Mouse (Mus musculus): ENCODE results near the gene Kdm1a. TPM values are rescaled to one million over a fixed set of nuclear protein-coding genes. Genes with fewer than 3 reads are reported as not detected.

Kdm1a gene
- polyA plus RNA-seq, 1 experiment from 2014 or later = 111 TPM

DNA sequence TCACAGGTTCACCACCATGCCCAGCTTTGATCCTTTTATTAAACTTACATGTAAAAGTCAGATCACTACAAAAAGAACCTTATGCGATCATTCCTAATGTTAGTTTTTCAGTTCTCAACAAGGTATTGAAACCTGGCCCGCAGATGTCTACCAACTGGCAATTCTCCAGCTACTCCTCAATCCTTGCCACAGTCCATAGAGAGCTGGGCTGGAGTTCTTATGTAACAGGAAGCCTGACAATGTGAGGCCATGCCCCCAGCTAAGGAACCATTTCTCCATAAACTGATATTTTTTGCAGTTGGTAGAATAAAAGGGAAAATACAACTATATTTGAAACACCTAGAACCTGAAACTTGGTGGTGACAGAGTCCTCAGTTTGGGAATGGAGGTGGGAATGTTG lies 42.8 kb downstream of the Kdm1a start:
- no peaks in the 10 kb centered on the region for H3K27me3 ChIP-seq
- no peak overlapping the region for H3K9ac ChIP-seq
- H3K9me3 ChIP-seq = no peaks in the 10 kb centered on the region
- no peak overlapping the region for H3K27ac ChIP-seq
- peaks cover 89% of the 10 kb centered on the region for H3K36me3 ChIP-seq (replicated peaks)
- no peak overlapping the region for H3K4me2 ChIP-seq
- no peak overlapping the region for H3K4me3 ChIP-seq (replicated peaks)
- no peak for ATAC-seq (ENCODE audit: low FRiP score)
- H3K4me1 ChIP-seq = no peaks in the 10 kb centered on the region
- 95% methylated on average over 2 of the region's 2 CpGs for WGBS

- H3K9ac ChIP-seq = no peak overlapping the region
- H3K4me2 ChIP-seq = no peak overlapping the region
- H3K27me3 ChIP-seq = no peaks in the 10 kb centered on the region
- H3K4me3 ChIP-seq (replicated peaks) = no peak overlapping the region
- no peak overlapping the region for H3K27ac ChIP-seq
- ATAC-seq (ENCODE audit: low FRiP score) = no peak
- H3K36me3 ChIP-seq (replicated peaks) = peaks cover 87% of the 10 kb centered on the region
- 95% methylated on average over 2 of the region's 2 CpGs for WGBS
- H3K9me3 ChIP-seq = no peaks in the 10 kb centered on the region
- H3K4me1 ChIP-seq = no peaks in the 10 kb centered on the region
Measured at GRCm38 (mm10) chr4:136557638-136558037, 44.9 kb downstream of the Kdm1a start.

GRCm38 (mm10) chr4:136553108-136553507 lies 49.4 kb downstream of the Kdm1a start:
- H3K4me1 ChIP-seq = peaks cover 9% of the 10 kb centered on the region; the same call in 1 of the 2 replicates
- no peak overlapping the region for H3K9ac ChIP-seq
- 70% methylated on average over 1 of the region's 1 CpGs for WGBS
- H3K27ac ChIP-seq = no peak overlapping the region
- no peak overlapping the region for H3K4me2 ChIP-seq
- no peak for ATAC-seq (ENCODE audit: low FRiP score)
- H3K9me3 ChIP-seq = no peaks in the 10 kb centered on the region
- H3K36me3 ChIP-seq (replicated peaks) = peaks cover 91% of the 10 kb centered on the region
- no peaks in the 10 kb centered on the region for H3K27me3 ChIP-seq
- H3K4me3 ChIP-seq (replicated peaks) = no peak overlapping the region

- Histone ChIP-seq H3K9ac (no peak overlapping the region), H3K27ac (peak overlapping the region; percentile 63), H3K27me3 (no peaks in the 10 kb centered on the region), H3K4me3 (replicated peaks) (no peak overlapping the region), H3K4me2 (no peak overlapping the region), H3K4me1 (peaks cover 11% of the 10 kb centered on the region; the same call in 1 of the 2 replicates), H3K36me3 (replicated peaks) (peaks cover 93% of the 10 kb centered on the region), H3K9me3 (no peaks in the 10 kb centered on the region)
- ATAC-seq (ENCODE audit: low FRiP score) = 0 out of 2 replicates have a peak, but pooled peaks have one; percentile 27
- 19% methylated on average over 1 of the region's 1 CpGs for WGBS
Measured at GRCm38 (mm10) chr4:136548381-136548801, 54.1 kb downstream of the Kdm1a start.

GRCm38 (mm10) chr4:136547721-136548120 lies 54.8 kb downstream of the Kdm1a start:
- Histone ChIP-seq H3K4me3 (replicated peaks) (no peak overlapping the region), H3K27me3 (no peaks in the 10 kb centered on the region), H3K4me2 (no peak overlapping the region), H3K9ac (no peak overlapping the region), H3K4me1 (peaks cover 11% of the 10 kb centered on the region; the same call in 1 of the 2 replicates), H3K36me3 (replicated peaks) (peaks cover 93% of the 10 kb centered on the region), H3K9me3 (no peaks in the 10 kb centered on the region), H3K27ac (no peak overlapping the region)
- WGBS = 89% methylated on average over 1 of the region's 1 CpGs
- no peak for ATAC-seq (ENCODE audit: low FRiP score)

GRCm38 (mm10) chr4:136546279-136547045 lies 56.1 kb downstream of the Kdm1a start:
- H3K9ac ChIP-seq = no peak overlapping the region
- H3K27me3 ChIP-seq = no peaks in the 10 kb centered on the region
- no peak overlapping the region for H3K4me2 ChIP-seq
- no peak for ATAC-seq (ENCODE audit: low FRiP score)
- H3K4me3 ChIP-seq (replicated peaks) = no peak overlapping the region
- H3K27ac ChIP-seq = no peak overlapping the region
- WGBS = 86% methylated on average over 3 of the region's 3 CpGs
- no peaks in the 10 kb centered on the region for H3K9me3 ChIP-seq
- H3K36me3 ChIP-seq (replicated peaks) = peaks cover 92% of the 10 kb centered on the region
- H3K4me1 ChIP-seq = peaks cover 11% of the 10 kb centered on the region; the same call in 1 of the 2 replicates

DNA sequence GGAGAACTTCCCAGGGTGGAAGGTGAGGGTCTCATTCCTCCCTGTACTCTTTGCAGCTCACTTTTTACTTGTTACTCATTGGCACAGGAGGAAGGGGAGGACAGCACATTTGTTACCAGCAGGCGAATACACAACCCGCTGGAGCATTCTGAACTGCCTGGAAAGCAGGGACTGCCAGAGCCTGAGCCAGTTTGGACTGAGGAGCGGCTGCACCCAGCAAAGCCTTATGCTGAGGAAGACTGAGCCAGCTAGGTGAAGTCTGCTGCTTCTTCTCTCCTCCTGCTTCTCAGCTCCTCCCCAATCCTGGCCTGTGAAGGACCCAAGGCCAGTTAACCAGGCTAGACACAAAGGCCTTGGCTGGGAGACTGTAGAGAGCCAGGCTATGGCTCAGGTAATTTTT lies 57.4 kb downstream of the Kdm1a start:
- H3K27ac ChIP-seq = 0 out of 2 replicates have a peak overlapping the region, but pooled peaks have one; percentile 3
- no peaks in the 10 kb centered on the region for H3K9me3 ChIP-seq
- WGBS = 89% methylated on average over 3 of the region's 3 CpGs
- no peak for ATAC-seq (ENCODE audit: low FRiP score)
- H3K27me3 ChIP-seq = no peaks in the 10 kb centered on the region
- H3K4me2 ChIP-seq = no peak overlapping the region
- no peak overlapping the region for H3K4me3 ChIP-seq (replicated peaks)
- no peak overlapping the region for H3K9ac ChIP-seq
- peaks cover 89% of the 10 kb centered on the region for H3K36me3 ChIP-seq (replicated peaks)
- H3K4me1 ChIP-seq = peaks cover 11% of the 10 kb centered on the region; the same call in 1 of the 2 replicates

- 21% methylated on average over 4 of the region's 4 CpGs for WGBS
- Histone ChIP-seq H3K36me3 (replicated peaks) (0 out of 2 replicates have a peak, but pooled peaks cover 18% of the 10 kb centered on the region), H3K27me3 (no peaks in the 10 kb centered on the region), H3K9me3 (no peaks in the 10 kb centered on the region), H3K4me1 (no peaks in the 10 kb centered on the region), H3K9ac (no peak overlapping the region), H3K4me2 (no peak overlapping the region), H3K4me3 (replicated peaks) (no peak overlapping the region), H3K27ac (no peak overlapping the region)
- ATAC-seq (ENCODE audit: low FRiP score) = no peak
Measured at GRCm38 (mm10) chr4:136526412-136526811, 76.1 kb downstream of the Kdm1a start.

DNA sequence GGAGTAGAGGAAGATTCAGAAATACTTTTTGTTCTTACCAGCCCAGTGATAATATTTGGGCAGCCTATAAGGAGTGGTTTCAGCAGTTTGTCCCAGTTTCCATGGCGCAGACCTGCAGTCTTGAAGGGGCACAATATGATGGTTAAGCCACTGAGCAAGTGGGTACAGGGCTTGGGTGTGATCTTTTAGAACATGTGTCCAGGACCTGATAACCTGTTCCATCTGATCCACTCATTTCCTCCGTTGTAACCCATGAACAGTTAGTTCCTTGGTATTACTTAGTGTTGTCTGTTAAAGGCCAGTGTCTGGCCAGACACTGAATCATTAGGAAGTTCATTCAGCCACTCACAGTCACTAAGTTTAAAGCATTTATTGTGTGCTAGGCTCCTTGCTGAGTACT lies 78.2 kb downstream of the Kdm1a start:
- no peak for ATAC-seq (ENCODE audit: low FRiP score)
- 0 out of 2 replicates have a peak, but pooled peaks cover 16% of the 10 kb centered on the region for H3K36me3 ChIP-seq (replicated peaks)
- H3K4me2 ChIP-seq = no peak overlapping the region
- H3K9ac ChIP-seq = no peak overlapping the region
- 84% methylated on average over 2 of the region's 2 CpGs for WGBS
- no peaks in the 10 kb centered on the region for H3K4me1 ChIP-seq
- no peaks in the 10 kb centered on the region for H3K9me3 ChIP-seq
- no peak overlapping the region for H3K27ac ChIP-seq
- no peak overlapping the region for H3K4me3 ChIP-seq (replicated peaks)
- H3K27me3 ChIP-seq = no peaks in the 10 kb centered on the region

- Histone ChIP-seq H3K27me3 (no peaks in the 10 kb centered on the region), H3K9ac (no peak overlapping the region), H3K4me1 (no peaks in the 10 kb centered on the region), H3K27ac (no peak overlapping the region), H3K4me2 (no peak overlapping the region), H3K9me3 (no peaks in the 10 kb centered on the region), H3K4me3 (replicated peaks) (no peak overlapping the region), H3K36me3 (replicated peaks) (0 out of 2 replicates have a peak, but pooled peaks cover 12% of the 10 kb centered on the region)
- 70% methylated on average over 5 of the region's 5 CpGs for WGBS
- ATAC-seq (ENCODE audit: low FRiP score) = no peak
Measured at GRCm38 (mm10) chr4:136521898-136522297, 80.6 kb downstream of the Kdm1a start.

DNA sequence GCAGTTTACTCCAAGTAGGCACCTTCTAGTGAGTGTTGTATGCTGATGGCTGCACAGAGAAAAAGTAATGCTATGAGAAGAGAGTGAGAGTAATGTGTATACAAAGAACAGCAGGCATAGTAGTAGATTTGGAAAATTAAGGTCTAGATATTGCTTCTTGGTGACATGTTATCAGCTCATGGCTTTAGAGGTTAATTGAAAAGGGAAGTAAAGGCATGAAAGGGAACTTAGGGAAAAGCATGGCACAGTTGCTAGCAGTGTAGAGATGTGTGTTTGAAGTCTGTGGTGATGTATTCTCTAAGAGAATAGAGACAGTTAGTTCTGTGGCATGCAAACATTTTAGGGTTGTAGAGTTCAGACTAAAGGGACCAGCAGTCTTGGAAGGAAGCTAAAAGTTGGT lies 82.7 kb downstream of the Kdm1a start:
- H3K36me3 ChIP-seq (replicated peaks) = 0 out of 2 replicates have a peak, but pooled peaks cover 12% of the 10 kb centered on the region

DNA sequence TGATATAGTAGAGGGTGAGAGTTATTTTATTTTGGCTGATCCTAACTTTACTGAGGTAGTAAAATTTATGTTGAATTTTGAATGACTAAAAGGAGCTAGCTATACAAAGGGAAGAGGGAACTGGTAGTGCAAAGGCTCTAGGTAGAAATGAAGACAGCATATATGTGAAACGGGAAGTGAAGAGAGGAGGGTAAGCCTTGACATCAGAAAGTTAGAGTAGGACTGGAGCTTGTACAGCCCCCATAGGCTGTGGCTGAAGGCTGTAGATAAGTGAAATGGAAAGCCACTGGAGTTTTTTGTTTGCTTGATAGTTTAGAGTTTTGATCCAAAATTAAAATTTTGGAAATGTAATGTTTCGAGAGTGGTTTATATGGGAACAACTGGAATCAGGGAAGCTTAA lies 83.9 kb downstream of the Kdm1a start:
- H3K27ac ChIP-seq = no peak overlapping the region
- H3K4me1 ChIP-seq = peaks cover 4% of the 10 kb centered on the region; the same call in 1 of the 2 replicates
- 95% methylated on average over 2 of the region's 2 CpGs for WGBS
- 0 out of 2 replicates have a peak, but pooled peaks cover 9% of the 10 kb centered on the region for H3K36me3 ChIP-seq (replicated peaks)
- no peak for ATAC-seq (ENCODE audit: low FRiP score)
- no peak overlapping the region for H3K4me3 ChIP-seq (replicated peaks)
- no peak overlapping the region for H3K9ac ChIP-seq
- H3K27me3 ChIP-seq = no peaks in the 10 kb centered on the region
- H3K4me2 ChIP-seq = no peak overlapping the region
- no peaks in the 10 kb centered on the region for H3K9me3 ChIP-seq

More for the DNA sequence above, 82.7 kb downstream of the Kdm1a start:
- no peaks in the 10 kb centered on the region for H3K9me3 ChIP-seq
- no peak overlapping the region for H3K4me3 ChIP-seq (replicated peaks)
- H3K4me2 ChIP-seq = no peak overlapping the region
- H3K27me3 ChIP-seq = no peaks in the 10 kb centered on the region
- peaks cover 4% of the 10 kb centered on the region; the same call in 1 of the 2 replicates for H3K4me1 ChIP-seq
- no peak overlapping the region for H3K27ac ChIP-seq
- no peak for ATAC-seq (ENCODE audit: low FRiP score)
- no peak overlapping the region for H3K9ac ChIP-seq

DNA sequence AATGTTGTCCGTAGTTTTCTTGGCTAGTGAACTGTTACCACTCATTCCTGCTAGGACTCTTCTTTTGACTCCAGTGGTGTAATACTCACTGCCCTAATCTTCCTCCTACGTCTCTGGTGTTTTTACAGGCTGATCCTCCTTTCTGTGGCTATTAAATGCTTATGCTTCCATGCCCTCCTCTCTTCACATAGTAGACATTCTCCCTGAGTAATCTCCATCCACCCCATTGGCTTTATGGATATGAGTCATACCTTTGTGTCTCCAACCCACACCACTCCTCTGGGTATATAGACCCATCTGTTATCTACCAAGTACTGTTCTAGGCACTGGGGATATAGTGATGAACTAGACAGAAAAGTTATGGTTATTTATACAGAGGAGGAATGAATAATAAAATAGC lies 84.4 kb downstream of the Kdm1a start:
- H3K36me3 ChIP-seq (replicated peaks) = 0 out of 2 replicates have a peak, but pooled peaks cover 9% of the 10 kb centered on the region
- no peak overlapping the region for H3K4me3 ChIP-seq (replicated peaks)

More for the DNA sequence above, 84.4 kb downstream of the Kdm1a start:
- Histone ChIP-seq H3K27ac (no peak overlapping the region), H3K4me1 (peaks cover 4% of the 10 kb centered on the region; the same call in 1 of the 2 replicates), H3K9ac (no peak overlapping the region), H3K9me3 (no peaks in the 10 kb centered on the region), H3K4me2 (no peak overlapping the region), H3K27me3 (no peaks in the 10 kb centered on the region)
- 94% methylated on average over 2 of the region's 2 CpGs for WGBS
- no peak for ATAC-seq (ENCODE audit: low FRiP score)
